Mouse (Mus musculus) stomach, embryonic 14.5 days (tissue): ENCODE measurements at regions not wholly inside any gene's neighbourhood (a gene's known extent, or its start where the extent isn't known, plus 50 kb on each side); places are given as distances from the start of the nearest gene placed in this dataset.

Experiments
- ATAC-seq: fragments of 200-750 bp; cut with Nextera tagmentation; 2 replicates; pipeline ENCODE4 v1.8.0; 2017; ENCODE audit warnings: low read depth, moderate TSS enrichment; ENCODE audit not compliant: insufficient number of reproducible peaks, insufficient read depth, low FRiP score
- H3K27ac ChIP-seq: fragments of 300-500 bp; sonication (generic); 2 replicates; pipeline ENCODE4 v1.5.1; 2014; ENCODE audit warnings: mild to moderate bottlenecking, low read length, moderate library complexity, mixed read lengths
- H3K27me3 ChIP-seq: fragments of 300-500 bp; sonication (generic); 2 replicates; pipeline ENCODE4 v1.6.1; 2014; ENCODE audit warnings: low read length, control low read depth, mixed read lengths; ENCODE audit not compliant: control insufficient read depth, insufficient read depth
- H3K36me3 ChIP-seq: fragments of 300-500 bp; sonication (generic); 2 replicates; pipeline ENCODE4 v1.6.1; 2014; ENCODE audit warnings: mild to moderate bottlenecking, control low read depth, low read length, moderate library complexity, mixed read lengths; ENCODE audit not compliant: control insufficient read depth, insufficient read depth
- H3K4me1 ChIP-seq: fragments of 300-500 bp; sonication (generic); 2 replicates; pipeline ENCODE4 v1.6.1; 2014; ENCODE audit warnings: low read length, control low read depth, mixed read lengths; ENCODE audit not compliant: control insufficient read depth, insufficient read depth
- H3K4me2 ChIP-seq: fragments of 300-500 bp; sonication (generic); replicated peaks from 2 replicates; pipeline ENCODE4 v1.6.1; 2014; ENCODE audit warnings: low read depth, low read length, control low read depth
- H3K4me3 ChIP-seq: fragments of 300-500 bp; sonication (generic); 2 replicates; pipeline ENCODE4 v1.5.1; 2014; ENCODE audit warnings: low read depth, low read length, control low read depth
- H3K9ac ChIP-seq: fragments of 300-500 bp; sonication (generic); replicated peaks from 2 replicates; pipeline ENCODE4 v1.6.1; 2014; ENCODE audit warnings: low read depth, mild to moderate bottlenecking, control low read depth, low read length, moderate library complexity, mixed read lengths
- H3K9me3 ChIP-seq: fragments of 300-500 bp; sonication (generic); 2 replicates; pipeline ENCODE4 v1.6.1; 2016; ENCODE audit warnings: low read depth, low read length, control low read depth; ENCODE audit not compliant: control insufficient read depth
- WGBS: fragments of 180-500 bp; shearing (Covaris S2); extraction: QIAGEN DNeasy Blood & Tissue Kit; methylation state at CpG from one replicate; pipeline ENCODE4 v1.1.7; 2014; 5-methylcytosine and 5-hydroxymethylcytosine counted together

DNA sequence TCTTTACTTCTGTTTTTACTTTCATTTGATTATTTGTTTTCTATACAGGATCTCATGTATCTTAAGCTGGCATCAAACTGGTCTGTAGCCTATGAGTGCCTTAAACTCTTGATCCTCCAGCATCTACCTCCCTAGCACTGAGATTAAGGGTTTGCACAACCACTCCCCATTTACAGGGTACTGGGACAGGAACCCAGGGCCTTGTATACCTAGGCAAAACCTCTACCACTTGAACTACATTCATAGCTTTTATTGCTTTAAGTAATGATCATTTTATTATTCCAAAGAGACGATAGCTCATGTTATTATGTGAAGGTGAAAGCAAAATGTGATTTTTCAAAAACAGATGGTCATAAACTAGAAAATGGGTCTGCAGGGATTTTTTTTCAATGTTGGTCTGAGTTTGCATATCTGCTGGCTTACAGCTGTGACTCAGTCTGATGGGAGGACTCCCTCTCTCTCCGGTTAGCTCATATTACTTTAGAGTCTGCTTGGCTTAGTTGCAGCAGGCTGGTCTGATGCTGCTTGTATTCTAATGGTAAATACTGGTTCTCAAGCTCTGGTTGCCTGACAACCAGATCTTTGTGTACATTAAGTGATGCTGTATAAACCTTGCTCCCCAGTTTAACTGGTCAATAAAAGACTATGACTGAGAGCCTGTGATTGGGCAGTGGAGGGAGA, 735.5 kb downstream of the Tmem132b start:
- 0 out of 2 replicates have a peak, but pooled peaks cover 2% of the 10 kb centered on the region for H3K4me1 ChIP-seq
- H3K27ac ChIP-seq, result no peak overlapping the region
- no peak overlapping the region for H3K9ac ChIP-seq
- no peaks in the 10 kb centered on the region; the same call in 1 of the 2 replicates for H3K9me3 ChIP-seq
- no peak overlapping the region for H3K4me3 ChIP-seq
- H3K27me3 ChIP-seq, result no peaks in the 10 kb centered on the region
- no peak overlapping the region for H3K4me2 ChIP-seq
- WGBS, result 73% methylated on average over 2 of the region's 2 CpGs
- no peaks in the 10 kb centered on the region for H3K36me3 ChIP-seq
- ATAC-seq, result no peak

DNA sequence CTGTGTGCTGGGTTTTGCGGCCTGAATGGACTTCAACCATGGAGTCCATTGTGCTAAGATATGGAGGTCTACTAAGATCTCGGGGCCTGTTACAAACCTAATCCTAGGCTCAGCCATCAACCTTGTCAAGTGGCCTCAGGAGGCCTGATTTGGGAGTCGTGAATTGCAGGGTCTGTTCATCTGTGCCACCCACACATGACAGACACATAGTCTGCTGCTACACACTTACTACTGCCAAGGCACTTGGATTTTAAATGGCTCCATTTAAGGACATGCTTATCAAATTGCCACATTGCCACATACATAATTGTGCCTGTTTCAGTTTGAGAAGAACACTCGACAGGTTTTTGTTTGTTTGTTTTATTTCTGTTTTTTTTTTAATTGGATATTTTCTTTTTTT, 737.0 kb downstream of the Tmem132b start:
- no peaks in the 10 kb centered on the region; the same call in 1 of the 2 replicates for H3K9me3 ChIP-seq
- H3K4me1 ChIP-seq, result 0 out of 2 replicates have a peak, but pooled peaks cover 2% of the 10 kb centered on the region
- ATAC-seq, result no peak
- H3K36me3 ChIP-seq, result no peaks in the 10 kb centered on the region
- no peak overlapping the region for H3K27ac ChIP-seq
- WGBS, result 82% methylated on average over 4 of the region's 4 CpGs
- no peak overlapping the region for H3K4me3 ChIP-seq
- H3K27me3 ChIP-seq, result no peaks in the 10 kb centered on the region
- no peak overlapping the region for H3K4me2 ChIP-seq
- H3K9ac ChIP-seq, result no peak overlapping the region

DNA sequence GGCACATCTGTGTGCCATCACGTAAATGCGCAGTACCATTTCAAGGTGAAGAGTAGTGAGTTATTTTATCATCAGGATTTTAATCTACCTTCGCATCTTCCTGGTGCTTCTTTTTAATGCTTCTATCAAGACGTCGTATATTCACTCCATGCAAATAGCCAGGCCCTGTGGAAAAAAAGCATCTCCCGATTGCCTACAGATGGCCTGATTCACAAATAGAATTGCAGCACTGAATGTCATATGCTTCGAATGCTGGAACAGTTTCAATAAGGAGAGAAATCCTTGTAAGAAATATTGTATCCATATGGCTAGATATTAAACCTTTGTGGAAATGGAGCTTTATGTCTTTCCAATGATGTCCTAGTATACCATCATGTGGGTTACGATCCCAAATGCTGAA, 742.7 kb downstream of the Tmem132b start:
- H3K9ac ChIP-seq, result no peak overlapping the region
- H3K4me1 ChIP-seq, result no peaks in the 10 kb centered on the region
- no peaks in the 10 kb centered on the region for H3K27me3 ChIP-seq
- H3K4me3 ChIP-seq, result no peak overlapping the region
- H3K4me2 ChIP-seq, result no peak overlapping the region
- WGBS, result 81% methylated on average over 8 of the region's 8 CpGs
- H3K36me3 ChIP-seq, result no peaks in the 10 kb centered on the region
- no peak for ATAC-seq
- H3K9me3 ChIP-seq, result no peaks in the 10 kb centered on the region; the same call in 1 of the 2 replicates
- H3K27ac ChIP-seq, result no peak overlapping the region

DNA sequence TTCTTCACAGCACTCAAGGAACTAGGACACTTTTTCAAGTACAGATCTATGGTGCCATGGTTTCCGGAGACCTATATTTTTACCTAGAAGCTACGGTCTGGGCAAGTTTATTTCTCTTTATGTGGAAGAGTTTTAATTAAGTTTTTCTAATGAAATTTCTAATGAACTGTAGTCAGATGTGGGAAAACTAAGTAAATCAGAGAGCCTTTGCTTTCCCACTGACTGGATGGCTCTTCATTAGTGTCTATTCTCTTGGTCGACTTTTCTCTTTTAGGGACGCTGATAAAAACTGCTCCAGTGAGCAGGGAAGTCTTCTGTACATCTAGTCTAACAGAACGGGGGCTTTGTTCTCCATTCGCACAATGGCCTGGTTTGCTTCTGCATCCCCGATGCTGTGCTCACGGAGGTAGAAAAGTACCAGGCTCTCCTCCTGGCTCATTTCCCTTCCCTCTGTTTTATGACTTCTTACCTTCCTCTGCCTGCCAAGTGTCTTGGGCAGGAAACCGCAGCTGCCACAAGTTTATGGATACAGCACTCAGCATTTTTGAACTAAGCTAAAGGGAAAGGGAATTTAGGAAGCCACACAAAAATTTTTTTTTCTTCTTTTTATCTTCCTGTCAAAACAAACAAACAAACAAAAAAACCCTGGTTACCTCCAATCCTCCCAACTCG, 749.6 kb downstream of the Tmem132b start:
- Histone ChIP-seq H3K27ac (no peak overlapping the region), H3K9ac (no peak overlapping the region), H3K4me1 (no peaks in the 10 kb centered on the region), H3K9me3 (no peaks in the 10 kb centered on the region), H3K36me3 (no peaks in the 10 kb centered on the region), H3K4me3 (no peak overlapping the region), H3K27me3 (no peaks in the 10 kb centered on the region), H3K4me2 (no peak overlapping the region)
- 37% methylated on average over 10 of the region's 10 CpGs for WGBS
- no peak for ATAC-seq

DNA sequence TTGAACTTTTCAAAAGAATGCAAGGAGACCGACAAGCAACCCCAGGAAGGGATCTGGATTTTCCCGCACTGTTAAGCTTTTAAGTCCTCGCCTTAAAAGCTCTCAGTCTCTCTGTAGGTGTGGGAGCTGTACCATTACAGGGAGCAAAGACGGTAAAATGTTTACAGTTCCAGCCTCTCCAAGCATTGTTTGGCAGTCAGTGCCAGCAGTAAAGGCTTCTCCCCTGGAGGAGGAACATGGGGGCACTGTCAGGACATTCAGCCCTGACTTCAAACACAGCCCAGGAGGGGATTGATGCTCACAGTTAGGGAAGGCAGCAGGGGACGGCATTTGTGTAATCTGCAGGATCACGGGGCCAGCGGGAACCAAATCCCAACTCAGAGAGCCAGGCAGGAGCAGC, 750.2 kb downstream of the Tmem132b start:
- H3K9me3 ChIP-seq, result no peaks in the 10 kb centered on the region
- no peak overlapping the region for H3K27ac ChIP-seq
- ATAC-seq, result no peak
- no peak overlapping the region for H3K9ac ChIP-seq
- no peaks in the 10 kb centered on the region for H3K27me3 ChIP-seq
- WGBS, result 5% methylated on average over 7 of the region's 7 CpGs
- no peak overlapping the region for H3K4me2 ChIP-seq
- no peak overlapping the region for H3K4me3 ChIP-seq
- no peaks in the 10 kb centered on the region for H3K36me3 ChIP-seq
- H3K4me1 ChIP-seq, result no peaks in the 10 kb centered on the region

DNA sequence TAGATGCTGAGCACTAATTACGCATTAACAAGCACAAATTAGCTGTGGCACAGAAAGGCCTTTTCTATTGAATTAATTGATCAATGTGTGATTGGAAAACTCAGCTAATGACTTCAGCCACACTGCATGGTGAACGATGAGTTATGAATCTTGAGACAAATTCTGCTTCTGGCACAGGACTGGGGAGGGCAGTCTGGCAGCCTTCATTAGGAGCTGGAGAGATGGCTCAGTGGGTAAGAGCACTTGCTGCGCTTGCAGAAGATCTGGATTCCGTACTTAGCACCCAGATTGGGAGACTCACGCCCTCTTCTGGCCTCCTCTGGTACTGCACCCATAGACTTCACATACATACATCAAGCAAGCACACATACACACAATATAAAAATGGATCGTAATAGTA, 793.3 kb downstream of the Tmem132b start:
- H3K4me1 ChIP-seq, result no peaks in the 10 kb centered on the region
- H3K36me3 ChIP-seq, result no peaks in the 10 kb centered on the region
- H3K9me3 ChIP-seq, result no peaks in the 10 kb centered on the region
- no peak overlapping the region for H3K9ac ChIP-seq
- H3K4me2 ChIP-seq, result no peak overlapping the region
- H3K27me3 ChIP-seq, result no peaks in the 10 kb centered on the region
- no peak overlapping the region for H3K27ac ChIP-seq
- 78% methylated on average over 6 of the region's 6 CpGs for WGBS
- no peak for ATAC-seq
- H3K4me3 ChIP-seq, result no peak overlapping the region

DNA sequence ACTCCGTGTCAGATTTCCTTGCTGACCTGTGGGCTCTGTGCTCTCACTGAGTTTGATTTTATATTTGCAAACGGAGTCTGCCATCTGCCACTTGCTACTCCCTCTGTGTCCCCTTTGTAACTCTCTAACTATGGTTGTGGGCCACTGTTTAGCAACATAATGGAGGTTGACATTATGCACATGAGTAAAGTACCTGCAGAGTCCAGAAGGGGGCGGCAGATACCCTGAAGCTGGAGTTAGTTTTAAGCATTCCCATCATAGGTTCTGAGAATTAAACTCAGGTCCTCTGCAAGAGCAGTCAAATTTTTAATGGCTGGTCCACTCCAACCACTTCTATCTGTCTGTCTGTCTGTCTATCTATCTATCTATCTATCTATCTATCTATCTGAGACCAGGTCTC, 796.7 kb downstream of the Tmem132b start:
- 35% methylated on average over 3 of the region's 3 CpGs for WGBS
- H3K9me3 ChIP-seq, result no peaks in the 10 kb centered on the region
- no peak for ATAC-seq

DNA sequence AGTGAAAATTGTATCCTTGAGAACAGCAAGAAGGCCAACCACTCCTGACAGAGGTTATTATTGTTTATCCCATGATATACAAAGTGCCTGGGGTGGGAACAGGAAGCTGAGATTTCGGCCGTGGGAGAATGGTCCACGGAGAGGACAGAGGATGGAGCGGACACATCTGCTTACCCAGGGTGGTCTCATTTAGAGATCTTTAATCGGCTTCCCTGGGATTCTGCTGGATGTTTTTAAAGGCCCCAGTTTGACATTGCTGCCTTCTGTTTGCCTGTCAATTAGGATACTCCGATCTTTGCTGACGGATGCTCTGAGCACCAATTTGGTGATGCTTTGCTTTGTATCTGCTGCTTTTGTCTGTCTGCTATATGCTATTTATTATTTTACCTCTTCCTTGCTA, 803.5 kb downstream of the Tmem132b start:
- ATAC-seq, result no peak
- no peaks in the 10 kb centered on the region for H3K27me3 ChIP-seq
- H3K4me2 ChIP-seq, result no peak overlapping the region
- H3K4me1 ChIP-seq, result no peaks in the 10 kb centered on the region
- H3K27ac ChIP-seq, result no peak overlapping the region
- H3K4me3 ChIP-seq, result no peak overlapping the region
- H3K36me3 ChIP-seq, result no peaks in the 10 kb centered on the region
- H3K9ac ChIP-seq, result no peak overlapping the region
- no peaks in the 10 kb centered on the region for H3K9me3 ChIP-seq
- WGBS, result 55% methylated on average over 7 of the region's 7 CpGs

More for the DNA sequence above, 796.7 kb downstream of the Tmem132b start:
- no peaks in the 10 kb centered on the region for H3K4me1 ChIP-seq
- no peak overlapping the region for H3K4me2 ChIP-seq
- H3K27ac ChIP-seq, result no peak overlapping the region
- no peaks in the 10 kb centered on the region for H3K36me3 ChIP-seq
- H3K9ac ChIP-seq, result no peak overlapping the region
- no peak overlapping the region for H3K4me3 ChIP-seq
- H3K27me3 ChIP-seq, result no peaks in the 10 kb centered on the region
